Mouse (Mus musculus): ENCODE measurements at regions not wholly inside any gene's neighbourhood (a gene's known extent, or its start where the extent isn't known, plus 50 kb on each side); places are given as distances from the start of the nearest gene placed in this dataset.

DNA sequence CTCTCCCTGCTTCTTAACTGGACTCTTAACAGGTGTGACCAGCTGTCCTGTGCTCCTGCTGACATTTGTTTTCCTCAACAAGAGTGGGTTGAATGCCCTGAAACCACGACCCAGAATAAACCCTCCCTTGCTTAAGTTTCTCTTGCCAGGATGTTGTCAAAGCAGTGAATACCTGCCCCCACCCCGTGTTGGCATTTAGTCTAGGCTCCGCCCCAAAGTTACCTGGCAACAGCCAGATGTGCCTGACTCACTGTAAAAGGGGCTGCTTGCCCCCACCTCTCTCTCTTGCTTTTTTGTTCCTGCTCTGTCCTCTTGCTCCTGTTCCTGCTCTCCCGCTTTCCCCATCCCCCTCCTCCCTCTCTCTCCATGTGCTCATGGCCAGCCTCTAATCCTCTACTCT lies 51.9 kb upstream of the Mmp2 start:
- H3K27ac ChIP-seq (replicated peaks) = no peak overlapping the region
- H3K4me1 ChIP-seq = peaks cover 14% of the 10 kb centered on the region
- no peak overlapping the region for H3K4me3 ChIP-seq
- H3K9me3 ChIP-seq = no peaks in the 10 kb centered on the region
- H3K27me3 ChIP-seq (replicated peaks; ENCODE audit: low read depth, poor library complexity, severe bottlenecking) = no peaks in the 10 kb centered on the region
- H3K36me3 ChIP-seq (replicated peaks) = no peaks in the 10 kb centered on the region
- DNase-seq (ENCODE audit: low spot score) = no peak
- WGBS = 67% methylated on average over 4 of the region's 4 CpGs

DNA sequence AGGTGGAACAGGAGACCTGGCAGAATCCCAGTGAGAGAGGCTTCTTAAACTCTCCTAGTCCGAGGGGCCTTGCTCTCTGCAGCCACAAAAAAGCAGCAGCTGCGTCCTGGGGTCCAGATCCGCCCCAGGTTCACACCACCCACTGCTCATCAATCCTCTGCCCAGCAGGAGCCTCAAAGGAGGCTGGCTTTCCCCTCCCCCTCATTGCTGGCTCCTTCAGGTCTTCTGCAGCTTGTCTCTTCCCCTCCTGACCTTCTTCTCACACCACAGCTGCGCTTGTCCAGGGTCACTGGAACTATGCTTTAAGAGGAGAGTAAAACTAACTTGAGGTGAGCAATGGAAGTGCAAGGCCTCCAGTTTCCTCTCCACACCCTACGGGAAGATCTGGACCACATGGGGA lies 50.0 kb upstream of the Mmp2 start:
- Histone ChIP-seq H3K27ac (replicated peaks) (peak overlapping the region; percentile 35), H3K4me1 (peaks cover 14% of the 10 kb centered on the region), H3K4me3 (no peak overlapping the region), H3K9me3 (no peaks in the 10 kb centered on the region), H3K36me3 (replicated peaks) (no peaks in the 10 kb centered on the region), H3K27me3 (replicated peaks; ENCODE audit: low read depth, poor library complexity, severe bottlenecking) (0 out of 2 replicates have a peak, but pooled peaks cover 2% of the 10 kb centered on the region)
- WGBS = 13% methylated on average over 5 of the region's 5 CpGs
- DNase-seq (ENCODE audit: low spot score) = no peak

All from embryonic facial prominence, embryonic 10.5 days (tissue).